Mouse (Mus musculus): ENCODE results near the gene Fam216b.

- TF ChIP-seq POLR2A (IDR thresholded peaks at IDR 0.05; ENCODE audit: low read depth, low read length) (no peak), HCFC1 (IDR thresholded peaks at IDR 0.05; ENCODE audit: low read depth, low read length) (no peak), ELF1 (IDR thresholded peaks at IDR 0.05; ENCODE audit: low read depth, low read length) (no peak), TCF12 (IDR thresholded peaks at IDR 0.05; ENCODE audit: low read depth, low read length) (no peak), EP300 (IDR thresholded peaks at IDR 0.05; ENCODE audit: low read length) (no peak), POLR2AphosphoS2 (IDR thresholded peaks at IDR 0.05; ENCODE audit: low read depth, low read length) (no peak), ZMIZ1 (IDR thresholded peaks at IDR 0.05; ENCODE audit: low read depth, low read length) (no peak), ZC3H11A (IDR thresholded peaks at IDR 0.05; ENCODE audit: low read depth, low read length) (no peak), SIN3A (IDR thresholded peaks at IDR 0.05; ENCODE audit: low read length) (no peak), MAX (IDR thresholded peaks at IDR 0.05; ENCODE audit: low read length) (no peak), CTCF (conservative IDR thresholded peaks at IDR 0.05 in 1 of 2, IDR thresholded peaks at IDR 0.05 in 1 of 2; ENCODE audit: low read depth in 2 of 2, low read length in 2 of 2) (no peak), NRF1 (IDR thresholded peaks at IDR 0.05; ENCODE audit: low read depth, low read length) (no peak), MXI1 (IDR thresholded peaks at IDR 0.05; ENCODE audit: low read depth, low read length) (no peak), SMC3 (IDR thresholded peaks at IDR 0.05; ENCODE audit: low read depth, low read length) (no peak)
These were observed 28.8 kb downstream of the Fam216b start for GRCm38 (mm10) chr14:78059878-78060608.
